Mouse (Mus musculus) stomach, postnatal 0 days (tissue): ENCODE data around the gene Cactin.

Experiments used
- CTCF ChIP-seq: IDR thresholded peaks from 2 replicates; pipeline ENCODE4 v1.5.1; 2016; ENCODE audit warnings: antibody characterized with exemption, low read depth, mild to moderate bottlenecking, moderate library complexity
- EP300 ChIP-seq: optimal IDR thresholded peaks from 2 replicates; pipeline ENCODE3; 2016; ENCODE audit warnings: antibody characterized with exemption

GRCm38 (mm10) chr10:81288601-81289000, 32.3 kb upstream of the Cactin start:
- TF ChIP-seq CTCF, result peak; percentile 74
- TF ChIP-seq EP300, result no peak
